Mouse (Mus musculus): ENCODE data around the gene Akap9. TPM values are rescaled to one million over a fixed set of nuclear protein-coding genes. Genes with fewer than 3 reads are reported as not detected.
"Not testable (repeated sequence)": the region's sequence is repeated elsewhere in the genome, so short reads cannot be mapped to it uniquely, and the experiment has no call there.

Akap9 gene
- polyA plus RNA-seq, 1 experiment from 2014 or later = 282 TPM

DNA sequence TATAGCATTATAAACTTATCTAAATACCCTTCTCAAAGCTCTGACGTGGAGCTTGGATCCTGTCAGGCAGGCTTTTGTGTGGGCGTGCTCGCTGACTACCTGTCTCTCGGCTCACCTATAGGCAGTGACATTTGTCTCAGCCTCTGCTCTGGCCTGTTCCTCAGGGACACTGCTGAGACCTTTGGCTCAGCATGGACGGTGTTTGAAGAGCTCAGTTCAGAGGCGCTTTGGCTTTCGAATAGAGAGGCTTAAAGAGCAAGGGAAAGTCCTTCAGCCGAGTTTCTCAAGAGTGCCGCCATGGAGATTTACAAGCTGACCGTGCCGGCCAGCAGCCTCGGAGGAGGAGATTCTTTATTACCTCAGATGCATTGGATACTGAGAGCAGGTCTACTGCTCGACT, 95.3 kb downstream of the Akap9 start:
- no peak for ATAC-seq

DNA sequence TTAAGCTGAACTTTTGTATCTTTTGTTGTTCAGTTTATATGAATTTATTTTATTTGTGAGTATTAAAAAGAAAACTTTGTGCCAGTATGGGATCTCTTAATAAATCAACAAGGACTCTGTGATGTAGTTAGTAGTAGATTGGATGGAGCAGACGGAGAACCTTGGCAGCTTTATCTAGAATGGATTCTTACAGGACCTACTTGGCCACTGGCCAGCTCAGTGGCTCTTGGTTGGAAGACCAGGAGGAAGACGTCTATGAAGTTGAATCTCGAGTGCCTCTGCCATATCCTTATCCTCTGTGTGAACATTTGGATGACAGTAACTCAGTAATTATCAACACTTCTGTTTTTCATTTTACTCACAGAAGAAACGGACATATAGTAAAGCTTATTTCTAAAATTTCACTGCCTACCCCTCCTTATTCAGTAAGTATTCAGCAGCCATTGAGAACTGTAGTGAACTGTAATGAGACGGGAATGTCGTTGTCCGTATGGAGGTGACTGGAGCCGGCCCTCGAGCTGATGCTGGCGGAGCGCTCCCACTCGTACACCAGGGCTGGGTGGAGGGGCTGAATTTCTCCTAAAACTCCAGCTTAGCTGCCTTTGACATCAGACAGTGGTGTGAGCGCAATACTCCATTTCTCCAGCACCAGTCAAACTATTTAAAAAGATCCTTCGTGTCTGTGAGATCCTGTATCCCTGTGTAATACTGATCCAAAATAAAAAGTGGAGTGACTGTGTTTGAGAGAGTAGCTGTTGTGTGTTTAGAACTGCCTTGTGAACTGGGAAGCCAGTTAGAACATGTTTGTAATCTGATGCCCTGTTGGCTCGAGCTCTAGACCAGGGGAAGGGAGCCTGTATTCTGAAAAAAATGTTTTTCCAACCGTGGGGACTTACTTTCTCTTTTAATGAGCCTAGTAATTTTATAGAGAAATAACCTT, 96.2 kb downstream of the Akap9 start:
- Histone ChIP-seq H3K27ac (ENCODE audit: low read depth, low read length) (no peak overlapping the region), H3K27me3 (replicated peaks; ENCODE audit: control insufficient read depth, insufficient read depth, low read length) (no peaks in the 10 kb centered on the region), H3K4me2 (ENCODE audit: low read length) (no peak overlapping the region), H3K4me1 (ENCODE audit: control insufficient read depth, insufficient read depth, low read depth, low read length) (no peaks in the 10 kb centered on the region), H3K36me3 (ENCODE audit: control insufficient read depth, insufficient read depth, low read length) (peaks cover 15% of the 10 kb centered on the region), H3K4me3 (ENCODE audit: low read length) (no peak overlapping the region), H3K9me3 (ENCODE audit: control insufficient read depth, low read length) (no peaks in the 10 kb centered on the region), H3K9ac (ENCODE audit: low read depth, low read length) (no peak overlapping the region)
- 80% methylated on average over 16 of the region's 16 CpGs for WGBS
- no peak for ATAC-seq

More for the DNA sequence above, 95.3 kb downstream of the Akap9 start:
- H3K27me3 ChIP-seq (replicated peaks; ENCODE audit: control insufficient read depth, insufficient read depth, low read length) = no peaks in the 10 kb centered on the region
- no peak overlapping the region for H3K4me3 ChIP-seq (ENCODE audit: low read length)
- 76% methylated on average over 13 of the region's 13 CpGs for WGBS
- no peak overlapping the region for H3K27ac ChIP-seq (ENCODE audit: low read depth, low read length)
- H3K4me2 ChIP-seq (ENCODE audit: low read length) = no peak overlapping the region
- no peaks in the 10 kb centered on the region for H3K4me1 ChIP-seq (ENCODE audit: control insufficient read depth, insufficient read depth, low read depth, low read length)
- H3K36me3 ChIP-seq (ENCODE audit: control insufficient read depth, insufficient read depth, low read length) = peaks cover 15% of the 10 kb centered on the region
- H3K9me3 ChIP-seq (ENCODE audit: control insufficient read depth, low read length) = no peaks in the 10 kb centered on the region
- no peak overlapping the region for H3K9ac ChIP-seq (ENCODE audit: low read depth, low read length)

- H3K36me3 ChIP-seq (ENCODE audit: control insufficient read depth, insufficient read depth, low read length) = peaks cover 11% of the 10 kb centered on the region
- H3K4me3 ChIP-seq (ENCODE audit: low read length) = no peak overlapping the region
- no peaks in the 10 kb centered on the region for H3K4me1 ChIP-seq (ENCODE audit: control insufficient read depth, insufficient read depth, low read depth, low read length)
- H3K4me2 ChIP-seq (ENCODE audit: low read length) = no peak overlapping the region
- H3K27ac ChIP-seq (ENCODE audit: low read depth, low read length) = no peak overlapping the region
- no peak overlapping the region for H3K9ac ChIP-seq (ENCODE audit: low read depth, low read length)
- 72% methylated on average over 4 of the region's 4 CpGs for WGBS
- no peaks in the 10 kb centered on the region for H3K9me3 ChIP-seq (ENCODE audit: control insufficient read depth, low read length)
- ATAC-seq = no peak
- no peaks in the 10 kb centered on the region for H3K27me3 ChIP-seq (replicated peaks; ENCODE audit: control insufficient read depth, insufficient read depth, low read length)
Measured at GRCm38 (mm10) chr5:4024727-4025126, 96.9 kb downstream of the Akap9 start.

- H3K27ac ChIP-seq (ENCODE audit: low read depth, low read length); H3K4me1 ChIP-seq (ENCODE audit: control insufficient read depth, insufficient read depth, low read depth, low read length); ATAC-seq; H3K9ac ChIP-seq (ENCODE audit: low read depth, low read length); H3K9me3 ChIP-seq (ENCODE audit: control insufficient read depth, low read length); H3K4me2 ChIP-seq (ENCODE audit: low read length); H3K27me3 ChIP-seq (replicated peaks; ENCODE audit: control insufficient read depth, insufficient read depth, low read length); H3K4me3 ChIP-seq (ENCODE audit: low read length): not testable (repeated sequence)
- WGBS = 87% methylated on average over 1 of the region's 1 CpGs
- H3K36me3 ChIP-seq (ENCODE audit: control insufficient read depth, insufficient read depth, low read length) = peaks cover 11% of the 10 kb centered on the region
Measured at GRCm38 (mm10) chr5:4026336-4026735, 98.5 kb downstream of the Akap9 start.

DNA sequence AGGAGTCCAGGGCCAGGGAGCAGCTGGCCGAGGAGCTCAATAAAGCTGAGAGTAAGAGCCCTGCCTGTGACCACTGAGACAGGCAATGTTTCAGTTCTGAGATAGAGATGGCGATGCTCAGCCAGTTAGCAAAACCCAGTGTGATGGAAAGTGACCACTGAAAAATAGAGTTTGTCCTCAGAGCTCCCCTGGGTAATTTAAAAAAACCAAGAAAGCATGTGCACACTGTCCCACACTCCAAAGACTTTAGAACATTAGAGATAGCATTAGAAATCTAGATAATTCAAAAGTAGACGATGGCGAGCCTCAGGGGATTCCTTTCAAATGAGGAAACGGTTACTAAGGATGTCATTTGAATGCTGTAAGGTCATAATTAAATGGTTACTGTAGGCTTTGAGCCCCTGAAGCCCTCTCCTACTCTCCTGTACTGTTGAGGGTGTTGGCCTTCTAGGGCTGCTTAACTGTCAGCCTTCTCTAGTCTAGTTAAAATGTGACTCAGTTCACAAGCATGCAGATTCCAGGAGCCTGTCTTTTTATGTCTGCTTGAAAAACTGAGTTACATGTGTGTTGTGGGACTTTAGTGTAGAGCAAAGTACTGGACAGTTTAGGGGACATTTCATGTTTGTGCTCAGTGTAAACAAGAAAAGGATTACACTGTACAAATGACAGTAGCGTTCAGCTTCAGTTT, 100.8 kb downstream of the Akap9 start:
- no peak overlapping the region for H3K9ac ChIP-seq (ENCODE audit: low read depth, low read length)
- H3K27me3 ChIP-seq (replicated peaks; ENCODE audit: control insufficient read depth, insufficient read depth, low read length) = no peaks in the 10 kb centered on the region
- no peaks in the 10 kb centered on the region for H3K9me3 ChIP-seq (ENCODE audit: control insufficient read depth, low read length)
- peaks cover 10% of the 10 kb centered on the region; the same call in 1 of the 2 replicates for H3K36me3 ChIP-seq (ENCODE audit: control insufficient read depth, insufficient read depth, low read length)
- H3K27ac ChIP-seq (ENCODE audit: low read depth, low read length) = no peak overlapping the region
- H3K4me3 ChIP-seq (ENCODE audit: low read length) = no peak overlapping the region
- H3K4me1 ChIP-seq (ENCODE audit: control insufficient read depth, insufficient read depth, low read depth, low read length) = no peaks in the 10 kb centered on the region
- H3K4me2 ChIP-seq (ENCODE audit: low read length) = no peak overlapping the region
- no peak for ATAC-seq
- 87% methylated on average over 6 of the region's 6 CpGs for WGBS

DNA sequence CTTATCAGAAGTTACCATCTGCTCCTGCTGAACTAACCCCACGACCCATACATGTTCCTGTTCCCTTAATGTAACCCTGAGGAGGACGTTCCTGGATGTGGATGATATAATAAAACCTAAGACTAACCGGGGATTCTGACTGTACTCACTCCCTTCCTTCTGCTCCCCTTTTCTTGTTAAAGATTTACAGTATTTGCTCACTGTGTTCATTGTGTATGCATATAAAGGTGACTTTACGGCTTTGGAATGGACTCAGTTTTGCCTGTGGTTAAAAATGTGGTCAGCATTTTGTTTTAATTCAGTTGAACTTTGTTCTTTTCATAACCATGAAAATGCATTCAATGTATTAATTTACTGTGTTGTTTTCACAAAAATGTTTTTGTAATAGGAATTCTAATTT, 104.0 kb downstream of the Akap9 start:
- ATAC-seq = no peak
- H3K4me3 ChIP-seq (ENCODE audit: low read length) = no peak overlapping the region
- no peaks in the 10 kb centered on the region for H3K4me1 ChIP-seq (ENCODE audit: control insufficient read depth, insufficient read depth, low read depth, low read length)
- H3K4me2 ChIP-seq (ENCODE audit: low read length) = no peak overlapping the region
- 88% methylated on average over 4 of the region's 4 CpGs for WGBS
- H3K9ac ChIP-seq (ENCODE audit: low read depth, low read length) = no peak overlapping the region
- peaks cover 22% of the 10 kb centered on the region for H3K36me3 ChIP-seq (ENCODE audit: control insufficient read depth, insufficient read depth, low read length)
- H3K27me3 ChIP-seq (replicated peaks; ENCODE audit: control insufficient read depth, insufficient read depth, low read length) = no peaks in the 10 kb centered on the region
- no peaks in the 10 kb centered on the region for H3K9me3 ChIP-seq (ENCODE audit: control insufficient read depth, low read length)
- H3K27ac ChIP-seq (ENCODE audit: low read depth, low read length) = no peak overlapping the region

GRCm38 (mm10) chr5:4036686-4037085, 108.8 kb downstream of the Akap9 start:
- peaks cover 25% of the 10 kb centered on the region for H3K36me3 ChIP-seq (ENCODE audit: control insufficient read depth, insufficient read depth, low read length)
- no peaks in the 10 kb centered on the region for H3K9me3 ChIP-seq (ENCODE audit: control insufficient read depth, low read length)
- H3K4me1 ChIP-seq (ENCODE audit: control insufficient read depth, insufficient read depth, low read depth, low read length) = no peaks in the 10 kb centered on the region
- ATAC-seq = no peak
- no peak overlapping the region for H3K27ac ChIP-seq (ENCODE audit: low read depth, low read length)
- no peak overlapping the region for H3K9ac ChIP-seq (ENCODE audit: low read depth, low read length)
- H3K27me3 ChIP-seq (replicated peaks; ENCODE audit: control insufficient read depth, insufficient read depth, low read length) = no peaks in the 10 kb centered on the region
- H3K4me3 ChIP-seq (ENCODE audit: low read length) = no peak overlapping the region
- 97% methylated on average over 9 of the region's 9 CpGs for whole genome bisulfite sequencing
- H3K4me2 ChIP-seq (ENCODE audit: low read length) = no peak overlapping the region

DNA sequence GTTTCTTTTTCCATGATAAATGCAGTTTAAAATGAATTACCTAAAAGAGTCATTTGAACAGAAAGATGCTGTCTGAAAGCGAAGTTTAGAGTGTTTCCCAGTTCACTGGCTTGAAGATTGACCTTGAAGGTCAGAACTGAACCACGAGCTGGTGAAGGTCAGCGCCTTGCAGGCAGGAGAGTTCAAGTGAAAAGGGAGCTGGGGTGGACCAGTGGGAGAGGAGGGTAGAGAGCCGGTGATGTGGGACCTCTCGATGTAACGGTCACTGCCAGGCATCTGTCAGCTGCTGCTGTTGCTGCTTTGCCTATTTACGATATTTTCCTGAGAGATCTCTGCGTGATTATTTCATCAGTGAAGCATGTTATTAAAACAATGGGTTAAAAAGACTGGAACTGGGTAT, 111.5 kb downstream of the Akap9 start:
- H3K9me3 ChIP-seq (ENCODE audit: control insufficient read depth, low read length) = no peaks in the 10 kb centered on the region

DNA sequence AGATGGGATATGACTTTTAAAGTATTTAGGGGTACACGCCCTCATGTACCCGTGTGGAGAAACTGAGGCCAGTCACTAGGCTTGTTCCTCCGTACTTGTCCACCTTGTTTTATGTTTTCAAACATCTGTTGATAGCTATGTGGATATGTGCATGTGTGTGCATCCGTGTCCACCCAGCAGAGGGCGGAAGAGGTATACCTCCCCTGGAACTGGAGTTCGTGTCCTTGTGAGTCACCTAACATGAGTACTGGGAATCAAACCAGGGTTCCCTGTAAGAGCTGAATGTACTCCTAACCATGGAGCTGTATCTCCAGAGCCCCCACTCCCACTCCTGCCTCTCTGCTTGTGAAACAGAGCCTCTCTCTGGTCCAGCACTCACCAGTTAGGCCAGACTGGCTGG, 112.5 kb downstream of the Akap9 start:
- no peak for ATAC-seq
- Histone ChIP-seq H3K36me3 (ENCODE audit: control insufficient read depth, insufficient read depth, low read length) (peaks cover 29% of the 10 kb centered on the region), H3K27me3 (replicated peaks; ENCODE audit: control insufficient read depth, insufficient read depth, low read length) (no peaks in the 10 kb centered on the region), H3K4me2 (ENCODE audit: low read length) (no peak overlapping the region), H3K9ac (ENCODE audit: low read depth, low read length) (no peak overlapping the region), H3K27ac (ENCODE audit: low read depth, low read length) (no peak overlapping the region), H3K4me1 (ENCODE audit: control insufficient read depth, insufficient read depth, low read depth, low read length) (no peaks in the 10 kb centered on the region), H3K9me3 (ENCODE audit: control insufficient read depth, low read length) (no peaks in the 10 kb centered on the region), H3K4me3 (ENCODE audit: low read length) (no peak overlapping the region)
- 92% methylated on average over 6 of the region's 6 CpGs for WGBS

More for the DNA sequence above, 111.5 kb downstream of the Akap9 start:
- no peak overlapping the region for H3K4me3 ChIP-seq (ENCODE audit: low read length)
- H3K27ac ChIP-seq (ENCODE audit: low read depth, low read length) = no peak overlapping the region
- H3K4me2 ChIP-seq (ENCODE audit: low read length) = no peak overlapping the region
- ATAC-seq = no peak
- WGBS = 87% methylated on average over 8 of the region's 8 CpGs
- no peaks in the 10 kb centered on the region for H3K27me3 ChIP-seq (replicated peaks; ENCODE audit: control insufficient read depth, insufficient read depth, low read length)
- no peaks in the 10 kb centered on the region for H3K4me1 ChIP-seq (ENCODE audit: control insufficient read depth, insufficient read depth, low read depth, low read length)
- no peak overlapping the region for H3K9ac ChIP-seq (ENCODE audit: low read depth, low read length)
- H3K36me3 ChIP-seq (ENCODE audit: control insufficient read depth, insufficient read depth, low read length) = peaks cover 27% of the 10 kb centered on the region

Data from hindbrain, embryonic 16.5 days (tissue).